Mouse (Mus musculus): ENCODE data around the gene Prrt4.

GRCm38 (mm10) chr6:29200496-29200895 is 21.1 kb upstream of the Prrt4 start:
- TF ChIP-seq CTCF (IDR thresholded peaks at IDR 0.05; ENCODE audit: low read depth) (no peak), EP300 (optimal IDR thresholded peaks at IDR 0.05) (no peak)

Measured in stomach, postnatal 0 days (tissue).